Mouse (Mus musculus) cerebellum, adult 11 months (tissue): ENCODE measurements at regions not wholly inside any gene's neighbourhood (a gene's known extent, or its start where the extent isn't known, plus 50 kb on each side); places are given as distances from the start of the nearest gene placed in this dataset.
"Not testable (repeated sequence)": the region's sequence is repeated elsewhere in the genome, so short reads cannot be mapped to it uniquely, and the experiment has no call there.

Experiments used
- DNase-seq: peaks from one replicate; pipeline ENCODE4 v3.0.0; 2022

DNA sequence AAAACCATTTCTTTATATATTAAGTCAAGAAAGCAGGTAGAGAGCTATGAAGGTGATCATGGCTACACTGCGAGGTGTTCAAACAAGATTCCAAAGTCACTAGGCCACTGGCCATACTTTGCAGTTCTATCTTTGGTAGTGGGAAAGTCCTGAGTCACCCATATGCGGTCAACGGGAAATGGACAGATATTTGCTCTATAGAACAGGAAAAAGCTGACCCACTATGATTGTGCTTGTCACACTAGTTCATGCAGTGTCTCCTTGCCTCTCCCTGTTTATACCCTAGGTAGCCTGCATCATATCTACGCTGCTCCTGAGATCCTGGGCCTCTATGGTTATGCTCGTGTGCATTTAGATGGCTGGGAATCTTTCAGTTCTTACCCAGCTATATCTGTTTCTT is 188.9 kb upstream of the Pfkp start:
- no peak for DNase-seq

DNA sequence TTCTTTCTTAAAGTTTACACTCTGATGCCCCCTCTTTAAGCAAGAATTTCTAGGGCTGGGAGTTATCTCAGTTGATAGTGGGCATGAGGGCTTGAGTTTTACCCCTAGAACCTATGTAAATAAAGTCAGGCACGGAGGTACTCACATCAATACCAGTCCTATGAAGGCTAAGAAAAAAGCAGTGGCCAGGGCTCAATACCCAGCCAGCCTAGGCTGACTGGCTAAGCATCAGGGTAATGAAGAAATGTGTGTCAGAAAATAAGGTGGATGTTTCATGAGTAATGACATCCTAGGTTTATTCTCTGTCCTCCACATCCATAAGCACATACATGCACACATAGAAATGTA is 188.5 kb upstream of the Pfkp start:
- no peak for DNase-seq

DNA sequence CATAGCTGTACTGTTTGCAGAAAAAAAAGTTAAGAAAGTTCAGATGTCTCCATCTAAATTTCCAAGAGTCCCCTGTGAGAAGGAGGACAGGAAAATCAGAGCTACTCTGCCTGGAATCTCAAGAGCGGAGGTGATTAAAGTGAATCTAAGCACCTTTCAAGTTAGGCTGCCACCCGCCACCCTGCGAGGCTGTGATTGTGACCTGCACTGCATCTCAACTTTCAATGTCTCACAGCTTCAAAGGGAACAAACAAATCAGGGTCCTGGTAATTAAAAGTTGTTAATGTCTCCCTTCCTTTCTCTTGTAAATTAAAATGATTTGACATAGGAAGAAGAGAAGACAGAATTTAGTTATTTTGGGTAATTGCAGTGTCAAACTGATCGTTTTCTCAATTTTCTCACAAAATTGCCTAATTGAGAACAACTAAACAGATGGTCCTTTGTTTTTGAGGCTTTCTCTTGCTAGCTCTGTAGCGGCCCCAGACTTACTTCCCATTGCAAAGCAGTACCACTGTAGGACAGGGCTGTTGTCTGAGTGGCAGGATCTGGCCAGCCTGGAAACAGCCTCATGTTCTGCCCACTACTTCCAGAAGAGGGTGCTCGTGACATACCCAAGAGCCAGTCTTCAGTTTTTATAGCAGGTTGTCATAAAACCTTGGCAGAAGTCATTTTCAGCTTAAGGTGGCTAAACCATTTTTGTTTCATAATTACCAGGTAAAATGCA is 187.9 kb upstream of the Pfkp start:
- DNase-seq: peak; percentile 2

DNA sequence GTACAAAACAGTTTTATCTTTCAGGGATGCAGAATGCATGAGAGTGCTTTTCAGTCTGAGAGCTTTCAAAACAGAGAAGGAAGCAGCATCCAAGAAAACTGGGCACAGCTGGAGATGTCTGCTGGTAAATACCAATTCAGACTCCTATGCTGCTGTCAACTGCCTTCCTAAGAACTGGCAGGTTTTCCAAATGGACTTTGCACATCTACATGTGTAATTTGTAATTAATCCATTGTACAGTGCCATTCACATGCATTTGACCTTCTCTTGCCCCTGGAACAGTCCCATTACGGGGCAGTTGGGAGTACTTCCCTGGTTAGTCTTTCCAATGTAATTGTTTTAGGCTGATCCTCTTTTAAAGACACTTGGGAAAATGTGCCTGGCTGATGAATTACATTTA is 181.3 kb upstream of the Pfkp start:
- DNase-seq: no peak

DNA sequence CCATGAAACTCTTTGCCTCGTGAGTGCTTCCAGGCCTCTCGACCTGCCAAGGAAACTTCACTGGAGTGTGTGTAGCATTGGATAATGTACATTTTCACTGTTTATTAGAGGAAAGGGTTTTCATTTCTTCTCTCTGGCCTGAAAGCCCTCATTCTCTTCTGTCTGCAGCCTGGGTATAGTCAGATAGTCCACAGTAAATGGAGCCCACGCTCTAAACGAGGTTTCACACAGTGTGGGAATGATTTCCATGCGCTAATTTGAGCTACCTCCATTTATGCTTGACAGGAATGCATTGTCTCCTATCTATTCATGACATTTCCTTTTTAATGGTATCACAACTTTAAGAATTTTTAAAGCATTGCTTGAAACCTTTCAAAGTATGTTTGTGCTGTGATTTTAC is 180.8 kb upstream of the Pfkp start:
- DNase-seq: no peak

DNA sequence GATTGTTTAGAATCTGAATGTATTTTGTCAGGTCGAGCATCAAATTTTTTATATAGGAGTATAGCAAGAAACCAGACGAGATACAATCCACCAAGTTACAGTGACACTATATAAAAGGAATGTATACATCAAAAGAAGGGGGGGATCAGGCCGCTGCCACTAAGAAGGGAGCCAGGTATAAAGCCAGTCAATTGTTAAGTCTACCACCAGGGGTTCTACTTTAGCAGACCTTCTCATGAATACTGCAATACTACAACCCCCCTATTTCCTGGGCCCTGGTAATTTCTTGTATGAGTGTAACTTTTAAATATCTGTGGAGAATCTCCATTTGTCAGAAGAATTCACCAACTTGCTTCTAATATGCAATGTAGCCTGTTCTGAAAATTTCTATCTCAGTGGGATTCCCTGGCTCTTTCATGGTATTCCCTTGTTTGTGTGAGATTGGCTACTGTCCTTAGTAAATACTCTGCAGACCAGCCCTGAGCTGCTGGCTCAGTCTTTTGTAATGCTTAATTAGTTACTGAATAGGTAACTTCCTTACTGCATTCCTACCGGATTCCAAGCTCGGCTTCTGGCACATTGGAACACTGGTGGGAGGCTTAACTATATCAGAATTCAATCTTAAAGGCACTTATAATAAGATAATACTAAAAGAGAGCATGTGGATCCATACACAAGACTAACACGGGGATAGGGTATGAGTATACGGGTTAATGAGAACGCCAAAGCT is 180.2 kb upstream of the Pfkp start:
- not testable (repeated sequence) for DNase-seq

DNA sequence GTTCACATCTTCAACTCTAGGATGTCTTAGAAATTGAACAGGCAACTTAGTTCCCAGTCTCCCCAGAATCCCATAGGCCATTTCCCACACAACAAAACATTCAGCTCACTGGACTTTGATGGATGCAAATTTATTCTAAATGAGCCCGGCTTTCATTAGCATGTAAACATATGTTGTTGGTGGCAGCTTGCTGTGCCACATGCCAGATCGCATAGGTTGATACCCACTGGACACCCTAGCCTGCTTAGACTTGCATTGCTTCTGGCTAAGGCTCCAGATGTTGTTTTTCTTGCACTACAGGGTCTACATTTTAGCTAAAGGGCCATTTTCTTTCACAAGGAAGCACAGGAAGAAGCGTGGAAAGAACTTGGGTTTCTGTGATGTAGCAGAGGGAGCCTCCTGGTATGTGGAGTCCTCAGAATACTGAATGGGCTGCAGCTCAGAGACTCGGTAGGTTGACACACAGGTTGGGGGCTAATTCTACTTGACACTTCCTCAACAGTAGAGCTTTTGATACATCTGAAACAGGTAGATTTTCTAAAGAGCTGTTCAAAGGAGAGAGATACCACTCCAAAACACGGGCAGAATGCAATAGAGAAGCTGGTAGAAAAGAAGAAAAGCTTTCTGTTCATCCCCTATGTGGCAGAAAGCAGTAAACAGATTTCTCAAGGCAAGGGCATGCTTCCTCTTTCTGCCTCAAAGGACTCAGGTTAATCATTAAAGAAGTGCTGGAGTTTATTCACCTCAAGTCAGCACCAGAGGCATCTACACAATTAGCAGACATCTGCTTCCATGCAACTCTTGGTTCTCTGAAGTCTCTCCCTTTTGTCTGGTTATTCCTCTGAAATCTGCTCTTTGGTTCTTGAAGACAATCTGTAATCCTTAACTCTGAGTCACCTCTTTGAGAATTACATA is 153.9 kb upstream of the Pfkp start:
- no peak for DNase-seq

DNA sequence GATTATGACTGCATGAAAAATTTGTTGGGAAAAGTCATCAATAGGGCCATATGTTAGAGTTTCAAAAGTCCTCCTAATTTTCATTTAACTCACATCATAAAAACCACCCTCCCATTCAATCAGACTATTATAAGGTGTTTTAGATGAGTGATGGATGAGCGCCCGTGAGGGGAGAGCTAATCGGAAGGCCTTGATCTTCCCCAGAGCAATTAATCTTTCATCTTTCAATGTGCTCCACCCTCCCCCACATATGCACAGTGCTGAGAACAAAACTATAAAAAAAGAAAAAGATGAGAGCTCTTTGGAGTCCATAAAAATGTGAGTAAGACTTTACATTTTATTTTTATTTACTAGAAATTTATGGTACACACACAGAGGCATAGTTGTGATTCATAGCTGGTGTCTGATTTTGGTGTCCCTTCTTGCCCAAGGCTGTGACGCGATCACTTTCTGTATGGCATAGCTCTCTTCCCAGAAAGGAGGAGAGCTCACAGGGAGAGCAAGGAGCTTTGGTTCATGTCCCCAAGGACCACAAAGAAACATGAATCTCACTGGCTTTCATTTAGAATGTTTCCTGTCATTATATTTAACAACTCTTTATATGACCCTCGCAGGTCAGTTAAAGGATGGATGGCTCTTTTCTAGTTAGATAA is 119.5 kb upstream of the Pfkp start:
- DNase-seq: no peak

DNA sequence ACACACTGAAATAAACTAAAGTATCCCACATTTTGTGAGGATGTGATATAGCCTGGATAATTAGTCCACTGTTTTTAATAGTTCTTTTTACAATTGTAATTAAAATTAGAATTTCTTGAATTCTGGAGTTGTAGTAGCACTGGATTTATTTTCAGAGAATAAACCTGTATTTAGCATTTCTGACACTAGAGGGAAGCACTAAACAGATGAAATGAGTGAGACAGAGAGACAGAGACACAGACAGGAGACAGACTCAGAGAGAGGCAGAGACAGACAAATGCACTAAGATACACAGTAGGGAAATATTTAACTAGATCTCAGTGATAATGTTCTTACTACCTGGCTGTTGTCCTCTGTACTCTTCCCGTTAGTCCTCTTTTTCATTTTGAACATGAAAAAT is 108.6 kb upstream of the Pfkp start:
- no peak for DNase-seq

DNA sequence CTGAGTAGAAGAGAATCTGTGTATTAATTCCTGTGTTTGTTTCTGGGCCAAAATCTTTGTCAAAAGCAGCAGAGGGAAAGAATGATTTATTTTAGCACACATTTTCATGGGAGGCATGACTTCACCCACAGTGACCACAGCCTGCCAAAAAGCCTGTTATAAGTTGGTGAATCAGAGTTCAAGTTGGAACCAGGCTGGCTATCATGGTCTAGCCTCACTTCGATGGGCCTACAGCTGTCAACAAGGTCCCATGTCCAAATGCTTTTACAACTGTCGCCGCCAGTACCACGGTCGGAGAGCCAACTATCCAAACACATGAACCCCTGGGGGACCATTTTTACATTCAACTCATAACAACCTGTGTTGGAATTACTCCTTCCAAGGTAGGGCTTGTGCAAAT is 103.0 kb upstream of the Pfkp start:
- no peak for DNase-seq

DNA sequence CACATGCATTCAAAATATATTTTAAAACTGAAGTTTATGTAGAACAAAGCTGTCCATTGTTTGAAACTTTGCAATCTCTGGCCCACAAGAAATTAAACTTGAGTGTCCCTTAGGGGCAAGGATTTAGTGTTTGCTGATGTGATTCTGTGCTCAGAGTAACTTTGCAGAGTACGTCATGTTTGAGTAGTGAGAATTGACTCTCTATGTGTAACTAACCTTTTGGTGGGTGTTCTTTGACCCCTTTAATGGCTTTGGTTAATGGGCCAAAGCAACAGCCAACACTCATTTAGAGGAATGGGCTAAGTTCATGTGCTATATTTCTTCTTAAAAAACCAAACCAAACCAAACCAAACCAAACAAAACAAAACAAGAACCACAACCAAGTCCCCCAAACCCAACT is 102.6 kb upstream of the Pfkp start:
- DNase-seq: no peak

DNA sequence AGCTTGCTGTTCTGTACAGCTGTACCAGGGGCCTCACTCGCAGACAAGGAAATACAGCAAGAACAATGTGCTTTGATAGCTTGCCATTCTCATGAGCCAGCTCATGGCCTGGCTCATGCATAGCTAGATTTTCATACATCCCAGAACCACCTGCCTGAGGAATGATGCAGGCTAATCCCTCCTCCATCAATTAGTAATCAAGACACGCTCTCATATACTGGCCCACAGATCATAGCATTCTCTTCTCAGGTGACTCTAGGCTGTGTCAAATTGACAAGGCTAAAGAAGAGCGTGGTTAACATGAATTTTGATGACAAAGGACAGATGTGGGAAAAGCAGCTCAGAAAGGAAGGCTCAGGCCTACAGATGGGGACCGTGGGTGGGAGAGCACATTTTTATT is 93.3 kb upstream of the Pfkp start:
- DNase-seq: no peak

DNA sequence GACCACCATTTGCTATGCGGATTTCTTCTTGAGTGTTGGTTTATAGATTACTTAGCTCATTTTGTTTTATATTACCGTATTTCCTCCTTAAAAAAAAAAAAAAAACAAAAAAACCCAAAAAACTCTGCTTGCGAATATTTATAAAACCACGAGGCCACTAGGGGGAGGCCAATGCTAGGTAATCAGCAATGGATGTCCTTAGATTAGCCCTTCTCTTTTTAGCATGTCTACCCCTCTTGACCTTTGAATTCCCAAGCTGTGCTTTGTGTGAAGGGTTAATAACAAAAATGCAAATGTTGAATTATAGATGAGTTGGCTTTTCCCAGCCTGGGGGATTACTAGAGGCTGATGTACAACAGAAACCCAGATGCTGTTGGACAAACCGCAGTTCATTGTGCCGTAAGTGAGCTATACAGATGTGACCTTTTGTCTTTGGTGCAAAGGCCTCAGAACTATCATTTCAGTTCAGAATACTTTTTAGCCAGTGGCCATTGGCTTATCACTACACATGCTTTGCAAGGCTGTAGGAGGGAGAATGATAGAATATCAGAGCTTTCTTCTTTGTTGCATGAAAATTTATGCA is 88.5 kb upstream of the Pfkp start:
- DNase-seq: no peak
